In genomic region chr9:123329831-123330230, GRCm38 (mm10) we compare ENCODE assay signal across 16 mouse cellular contexts.
"Had no signal": no experiment of that assay in that cellular context is flagged by ENCODE, and none has a peak within 500 bp of the region (broad histone marks: within the 10 kb centered on the region; RNA-seq: fewer than 3 reads in every experiment).

No protein-coding gene starts in this region.

- H3K36me3 ChIP-seq: liver, embryonic 13.5 days; midbrain, embryonic 12.5 days; midbrain, embryonic 15.5 days; neural tube, embryonic 12.5 days; neural tube, embryonic 15.5 days; stomach, embryonic 15.5 days had no signal

- DNase-seq: layer of hippocampus, postnatal 36 days; liver, embryonic 13.5 days; lung, adult 2 months; lung, postnatal 14 days; lung, postnatal 4 days; retina, postnatal 1 day; right cerebral cortex, postnatal 25 days; spleen, adult 18-20 months; thymus, postnatal 25 days had no signal

- H3K9ac ChIP-seq: liver, embryonic 13.5 days; midbrain, embryonic 12.5 days; midbrain, embryonic 15.5 days; neural tube, embryonic 12.5 days; neural tube, embryonic 15.5 days; stomach, embryonic 15.5 days had no signal

- H3K4me1 ChIP-seq: liver, embryonic 13.5 days; midbrain, embryonic 12.5 days; midbrain, embryonic 15.5 days; neural tube, embryonic 12.5 days; stomach, embryonic 15.5 days had no signal

- H3K27me3 ChIP-seq: liver, embryonic 13.5 days; midbrain, embryonic 12.5 days; midbrain, embryonic 15.5 days; neural tube, embryonic 12.5 days; neural tube, embryonic 15.5 days; stomach, embryonic 15.5 days had no signal

- H3K4me2 ChIP-seq: liver, embryonic 13.5 days; midbrain, embryonic 12.5 days; midbrain, embryonic 15.5 days; neural tube, embryonic 12.5 days; neural tube, embryonic 15.5 days; stomach, embryonic 15.5 days had no signal

- H3K9me3 ChIP-seq: liver, embryonic 13.5 days; midbrain, embryonic 12.5 days; midbrain, embryonic 15.5 days; neural tube, embryonic 12.5 days; neural tube, embryonic 15.5 days; stomach, embryonic 15.5 days had no signal

- ATAC-seq: intestine, postnatal 0 days; midbrain, embryonic 15.5 days had no signal

- H3K4me3 ChIP-seq: left cerebral cortex, adult 2 months; liver, embryonic 13.5 days; midbrain, embryonic 12.5 days; midbrain, embryonic 15.5 days; neural tube, embryonic 12.5 days; neural tube, embryonic 15.5 days; stomach, embryonic 15.5 days had no signal

- H3K27ac ChIP-seq: left cerebral cortex, adult 2 months; liver, embryonic 13.5 days; midbrain, embryonic 12.5 days; midbrain, embryonic 15.5 days; neural tube, embryonic 12.5 days; neural tube, embryonic 15.5 days; stomach, embryonic 15.5 days had no signal
